Mouse (Mus musculus): ENCODE measurements around the gene Mettl4. TPM values are rescaled to one million over a fixed set of nuclear protein-coding genes. Genes with fewer than 3 reads are reported as not detected.
"Not testable (repeated sequence)": the region's sequence is repeated elsewhere in the genome, so short reads cannot be mapped to it uniquely, and the experiment has no call there.

The Mettl4 gene
- polyA plus RNA-seq, 1 experiment = 0.19 TPM

- no peaks in the 10 kb centered on the region for H3K4me1 ChIP-seq (ENCODE audit: control insufficient read depth)
- no peaks in the 10 kb centered on the region for H3K9me3 ChIP-seq (ENCODE audit: control insufficient read depth, low read length)
- H3K27me3 ChIP-seq (ENCODE audit: control insufficient read depth) = no peaks in the 10 kb centered on the region
- H3K36me3 ChIP-seq (ENCODE audit: control insufficient read depth) = peaks cover 52% of the 10 kb centered on the region
- TF ChIP-seq GATA1 (IDR thresholded peaks at IDR 0.05; ENCODE audit: low read length) = no peak
- TF ChIP-seq TAL1 (IDR thresholded peaks at IDR 0.05; ENCODE audit: low read length) = no peak
- no peak overlapping the region for H3K4me3 ChIP-seq (replicated peaks)
Measured at GRCm38 (mm10) chr17:94735437-94735836, 14.4 kb downstream of the Mettl4 start.

- not testable (repeated sequence) for H3K27me3 ChIP-seq (ENCODE audit: control insufficient read depth); H3K4me1 ChIP-seq (ENCODE audit: control insufficient read depth); H3K9me3 ChIP-seq (ENCODE audit: control insufficient read depth, low read length); H3K4me3 ChIP-seq (replicated peaks)
- peaks cover 46% of the 10 kb centered on the region for H3K36me3 ChIP-seq (ENCODE audit: control insufficient read depth)
Measured at GRCm38 (mm10) chr17:94730416-94730815, 19.4 kb downstream of the Mettl4 start.

- TF ChIP-seq TAL1 (IDR thresholded peaks at IDR 0.05; ENCODE audit: low read length) (no peak), GATA1 (IDR thresholded peaks at IDR 0.05; ENCODE audit: low read length) (no peak)
- H3K4me3 ChIP-seq (replicated peaks) = no peak overlapping the region
- H3K27me3 ChIP-seq (ENCODE audit: control insufficient read depth) = no peaks in the 10 kb centered on the region
- H3K9me3 ChIP-seq (ENCODE audit: control insufficient read depth, low read length) = no peaks in the 10 kb centered on the region
- H3K36me3 ChIP-seq (ENCODE audit: control insufficient read depth) = peaks cover 25% of the 10 kb centered on the region
- peaks cover 9% of the 10 kb centered on the region for H3K4me1 ChIP-seq (ENCODE audit: control insufficient read depth)
Measured at GRCm38 (mm10) chr17:94726750-94727149, 23.1 kb downstream of the Mettl4 start.

GRCm38 (mm10) chr17:94673515-94674317 lies 76.1 kb downstream of the Mettl4 start:
- peaks cover 3% of the 10 kb centered on the region; the same call in 1 of the 2 replicates for H3K9me3 ChIP-seq (ENCODE audit: control insufficient read depth, low read length)
- no peaks in the 10 kb centered on the region for H3K27me3 ChIP-seq (ENCODE audit: control insufficient read depth)
- H3K4me3 ChIP-seq (replicated peaks) = no peak overlapping the region
- TF ChIP-seq GATA1 (IDR thresholded peaks at IDR 0.05; ENCODE audit: low read length) (no peak), TAL1 (IDR thresholded peaks at IDR 0.05; ENCODE audit: low read length) (no peak)
- H3K36me3 ChIP-seq (ENCODE audit: control insufficient read depth) = no peaks in the 10 kb centered on the region
- H3K4me1 ChIP-seq (ENCODE audit: control insufficient read depth) = no peaks in the 10 kb centered on the region

Measured in erythroblast, embryonic 14.5 days (primary cell).